Mouse (Mus musculus) liver, adult 2 months (tissue): ENCODE measurements around the gene Gm20696.

Experiments
- CTCF ChIP-seq: fragments of 200-500 bp; IDR thresholded peaks from 2 replicates; pipeline ENCODE4 v1.5.1; 2011; ENCODE audit warnings: low read depth, low read length, control low read depth
- POLR2A ChIP-seq: fragments of 200-500 bp; IDR thresholded peaks from 2 replicates; pipeline ENCODE4 v1.6.1; 2011; ENCODE audit warnings: low read length, control low read depth; ENCODE audit not compliant: insufficient read depth; ENCODE audit errors: extremely low read depth

DNA sequence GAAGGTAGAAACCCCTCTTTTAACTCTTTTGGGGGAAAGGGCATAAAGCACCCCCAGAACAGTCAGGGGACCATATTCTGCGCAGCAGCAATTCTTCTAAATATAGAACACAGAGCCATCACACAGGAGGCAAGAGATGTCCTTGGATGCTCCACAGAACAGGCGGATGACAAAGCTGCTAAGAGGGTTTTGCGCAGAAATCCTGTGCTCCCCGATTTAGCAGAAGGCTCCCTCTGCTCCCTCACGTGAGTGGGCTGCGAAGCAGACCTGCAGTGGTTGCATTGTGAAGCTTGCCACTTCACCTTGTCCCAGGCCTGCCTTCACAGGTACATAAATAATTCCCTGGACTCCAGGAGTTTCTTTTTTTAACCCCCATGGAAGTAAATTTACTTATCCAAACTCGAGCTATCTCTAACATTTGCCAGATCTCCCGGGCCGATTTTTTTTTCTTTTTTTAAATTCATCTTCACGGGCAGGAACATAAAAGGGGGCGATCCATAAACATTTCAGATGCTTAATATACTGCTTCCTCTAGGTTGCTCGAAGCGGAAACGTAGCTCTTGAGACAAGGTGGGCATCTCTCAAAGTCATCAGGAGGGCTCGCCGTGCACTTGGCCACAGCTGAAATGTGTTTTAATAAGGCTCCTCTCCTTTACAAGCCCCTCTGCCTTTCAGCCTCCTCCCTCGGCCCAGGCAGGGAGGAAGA, 51.9 kb downstream of the Gm20696 start:
- TF ChIP-seq CTCF: no peak
- TF ChIP-seq POLR2A: no peak
